Mouse (Mus musculus): ENCODE data around the gene Rapgef2. TPM values are rescaled to one million over a fixed set of nuclear protein-coding genes. Genes with fewer than 3 reads are reported as not detected.

The Rapgef2 gene
- 12.5 and 13.7 TPM in 2 replicates for polyA plus RNA-seq (2012; rRNA removed)
- 7.6 and 8.8 TPM in 2 replicates for polyA plus RNA-seq (2014; fragmentation: Nextera tagmentation; extraction: Ambion mirVana)

DNA sequence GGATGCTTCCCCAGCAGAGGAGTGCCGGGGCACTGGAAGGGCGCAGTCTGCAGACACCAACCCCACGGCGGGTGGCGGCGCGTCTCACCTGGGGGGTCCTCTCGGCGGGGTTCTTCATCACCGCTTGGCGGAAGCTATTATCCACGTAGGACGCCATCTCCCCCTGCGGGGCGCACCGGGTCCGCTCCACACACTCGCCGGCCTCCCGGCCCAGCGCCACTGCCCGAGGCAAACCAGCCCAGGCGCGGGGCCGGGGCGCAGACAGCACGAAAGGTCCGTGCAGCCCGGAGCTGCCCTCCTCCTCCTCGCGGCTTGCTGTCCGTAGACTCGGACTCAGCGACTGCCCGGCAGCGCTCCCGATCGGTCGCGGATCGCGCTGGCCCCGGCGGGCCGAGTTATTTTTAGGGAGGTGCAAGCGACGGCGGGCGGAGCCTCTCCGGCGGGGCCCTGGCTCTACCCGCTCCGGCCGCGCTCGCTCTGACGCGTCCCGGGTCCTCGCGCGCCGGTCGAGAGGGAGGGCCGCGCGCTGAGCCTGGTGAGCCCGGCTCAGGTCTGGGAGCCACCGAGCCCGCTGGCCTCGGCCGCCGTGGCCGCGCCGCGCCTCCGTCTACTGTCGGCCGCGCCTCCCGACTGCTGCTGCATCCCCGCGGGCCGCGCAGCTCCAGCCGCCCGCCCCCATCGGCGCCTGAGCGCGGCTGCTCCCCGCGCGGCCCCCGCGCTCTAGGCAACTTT, at the start of gene Rapgef2:
TSS of gene Rapgef2 (minus strand) at position 142 of the 732 bp plus-strand sequence.
- WGBS = 0% methylated on average over 33 of the region's 97 CpGs
- Histone ChIP-seq H3K4me3 (replicated peaks; ENCODE audit: low read length) (peak within 1 kb of the TSS; percentile 86), H3K4me2 (replicated peaks; ENCODE audit: low read depth, low read length, severe bottlenecking) (peak within 1 kb of the TSS; percentile 70), H3K4me1 (ENCODE audit: control insufficient read depth, insufficient read depth, low read length) (peaks cover 33% of the 10 kb centered on the region), H3K36me3 (ENCODE audit: control insufficient read depth, insufficient read depth, low read length) (no peaks in the 10 kb centered on the region), H3K9ac (ENCODE audit: low read depth, low read length, severe bottlenecking) (peak within 1 kb of the TSS; percentile 97), H3K9me3 (ENCODE audit: control insufficient read depth, low read length) (no peaks in the 10 kb centered on the region), H3K27me3 (ENCODE audit: control insufficient read depth, insufficient read depth, low read length) (no peaks in the 10 kb centered on the region), H3K27ac (replicated peaks; ENCODE audit: low read depth, low read length) (peak within 1 kb of the TSS; percentile 98)
- ATAC-seq (ENCODE audit: low FRiP score, low read depth) = peak; percentile 67
- DNase-seq (ENCODE audit: low spot score) = peak; percentile 65
- no peak for TF ChIP-seq POLR2A (IDR thresholded peaks at IDR 0.05; ENCODE audit: borderline replicate concordance, extremely low read depth, insufficient read depth, insufficient read length)

DNA sequence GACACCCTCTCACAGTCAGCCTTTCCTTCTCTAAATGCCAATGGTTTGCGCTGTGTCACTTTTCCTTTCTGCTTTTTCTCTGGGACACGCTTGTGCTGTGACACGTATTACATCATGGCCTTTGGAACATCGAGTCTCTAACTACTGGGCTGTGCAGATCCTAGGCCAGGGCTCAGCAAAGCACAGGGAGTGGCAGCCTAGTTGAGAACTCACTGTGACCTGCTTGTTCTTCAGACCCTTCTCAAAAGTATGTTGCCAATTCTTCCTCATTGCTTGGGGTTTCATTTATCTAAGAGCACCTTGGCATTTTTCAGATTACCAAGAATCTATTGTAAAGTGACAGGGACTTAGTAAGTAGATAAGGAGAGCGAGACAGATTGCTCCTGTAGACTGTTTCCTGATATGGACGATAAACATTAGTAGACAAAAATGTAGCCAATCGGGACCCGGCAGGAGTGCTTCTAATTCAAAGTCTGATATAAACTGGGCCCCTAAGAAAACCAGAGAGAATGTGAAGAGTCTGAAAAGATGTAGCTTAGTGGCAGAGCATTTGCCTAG, 47.4 kb upstream of the Rapgef2 start:
- DNase-seq (ENCODE audit: low spot score) = no peak

GRCm38 (mm10) chr3:79333051-79333450, 46.7 kb upstream of the Rapgef2 start:
- H3K4me1 ChIP-seq (ENCODE audit: control insufficient read depth, insufficient read depth, low read length) = peaks cover 23% of the 10 kb centered on the region
- no peak overlapping the region for H3K4me3 ChIP-seq (replicated peaks; ENCODE audit: low read length)
- no peaks in the 10 kb centered on the region for H3K9me3 ChIP-seq (ENCODE audit: control insufficient read depth, low read length)
- no peaks in the 10 kb centered on the region for H3K27me3 ChIP-seq (ENCODE audit: control insufficient read depth, insufficient read depth, low read length)
- ATAC-seq (ENCODE audit: low FRiP score, low read depth) (no peak), DNase-seq (ENCODE audit: low spot score) (peak; percentile 30)
- no peak for TF ChIP-seq POLR2A (IDR thresholded peaks at IDR 0.05; ENCODE audit: borderline replicate concordance, extremely low read depth, insufficient read depth, insufficient read length)
- no peak overlapping the region for H3K4me2 ChIP-seq (replicated peaks; ENCODE audit: low read depth, low read length, severe bottlenecking)
- H3K36me3 ChIP-seq (ENCODE audit: control insufficient read depth, insufficient read depth, low read length) = no peaks in the 10 kb centered on the region
- H3K9ac ChIP-seq (ENCODE audit: low read depth, low read length, severe bottlenecking) = no peak overlapping the region
- H3K27ac ChIP-seq (replicated peaks; ENCODE audit: low read depth, low read length) = no peak overlapping the region
- WGBS = 69% methylated on average over 7 of the region's 7 CpGs

More for the DNA sequence above, 47.4 kb upstream of the Rapgef2 start:
- H3K9ac ChIP-seq (ENCODE audit: low read depth, low read length, severe bottlenecking) = no peak overlapping the region
- H3K27ac ChIP-seq (replicated peaks; ENCODE audit: low read depth, low read length) = no peak overlapping the region
- no peaks in the 10 kb centered on the region for H3K36me3 ChIP-seq (ENCODE audit: control insufficient read depth, insufficient read depth, low read length)
- no peaks in the 10 kb centered on the region for H3K27me3 ChIP-seq (ENCODE audit: control insufficient read depth, insufficient read depth, low read length)
- no peak overlapping the region for H3K4me3 ChIP-seq (replicated peaks; ENCODE audit: low read length)
- TF ChIP-seq POLR2A (IDR thresholded peaks at IDR 0.05; ENCODE audit: borderline replicate concordance, extremely low read depth, insufficient read depth, insufficient read length) = no peak
- no peak for ATAC-seq (ENCODE audit: low FRiP score, low read depth)
- H3K4me2 ChIP-seq (replicated peaks; ENCODE audit: low read depth, low read length, severe bottlenecking) = no peak overlapping the region
- 91% methylated on average over 8 of the region's 8 CpGs for WGBS
- no peaks in the 10 kb centered on the region for H3K9me3 ChIP-seq (ENCODE audit: control insufficient read depth, low read length)
- H3K4me1 ChIP-seq (ENCODE audit: control insufficient read depth, insufficient read depth, low read length) = peaks cover 23% of the 10 kb centered on the region

DNA sequence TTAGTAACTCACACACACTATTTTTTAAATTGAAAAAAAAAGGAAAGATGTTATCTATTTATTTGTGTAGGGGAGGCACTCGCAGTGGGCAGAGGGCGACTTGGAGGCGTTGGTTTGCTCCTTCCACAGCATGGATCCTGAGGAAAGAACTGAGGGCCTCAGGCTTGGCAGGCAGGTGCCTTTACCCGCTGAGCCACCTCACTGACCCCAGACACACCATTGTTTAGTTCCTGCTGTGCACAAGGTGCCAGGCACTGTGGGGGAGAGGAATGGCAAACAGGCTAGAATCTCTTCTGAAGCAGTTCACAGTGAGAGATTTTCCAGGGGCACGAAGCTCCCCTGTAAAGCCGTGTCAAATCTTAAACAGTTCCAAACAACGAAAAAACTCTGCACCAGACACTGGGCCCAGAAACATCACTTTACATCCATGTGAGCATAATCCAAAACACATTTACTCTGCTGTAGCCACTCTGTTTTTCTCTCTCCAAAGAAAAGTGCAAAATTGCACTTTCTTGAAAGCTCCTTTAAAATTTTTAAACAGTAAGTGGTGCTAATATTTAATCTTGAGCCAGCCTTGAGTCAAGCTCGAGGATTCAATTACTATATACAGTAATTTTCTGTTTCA, 43.5 kb upstream of the Rapgef2 start:
- DNase-seq (ENCODE audit: low spot score) = peak; percentile 31
- no peak for TF ChIP-seq POLR2A (IDR thresholded peaks at IDR 0.05; ENCODE audit: borderline replicate concordance, extremely low read depth, insufficient read depth, insufficient read length)
- H3K4me1 ChIP-seq (ENCODE audit: control insufficient read depth, insufficient read depth, low read length) = peaks cover 30% of the 10 kb centered on the region
- H3K4me3 ChIP-seq (replicated peaks; ENCODE audit: low read length) = no peak overlapping the region
- H3K9me3 ChIP-seq (ENCODE audit: control insufficient read depth, low read length) = no peaks in the 10 kb centered on the region
- no peak overlapping the region for H3K9ac ChIP-seq (ENCODE audit: low read depth, low read length, severe bottlenecking)
- H3K4me2 ChIP-seq (replicated peaks; ENCODE audit: low read depth, low read length, severe bottlenecking) = no peak overlapping the region; the same call in 1 of the 2 replicates
- H3K36me3 ChIP-seq (ENCODE audit: control insufficient read depth, insufficient read depth, low read length) = no peaks in the 10 kb centered on the region
- peak; percentile 52 for ATAC-seq (ENCODE audit: low FRiP score, low read depth)
- peak overlapping the region; percentile 56 for H3K27ac ChIP-seq (replicated peaks; ENCODE audit: low read depth, low read length)
- H3K27me3 ChIP-seq (ENCODE audit: control insufficient read depth, insufficient read depth, low read length) = no peaks in the 10 kb centered on the region
- WGBS = 18% methylated on average over 8 of the region's 8 CpGs

GRCm38 (mm10) chr3:79324697-79325526, 38.6 kb upstream of the Rapgef2 start:
- H3K4me2 ChIP-seq (replicated peaks; ENCODE audit: low read depth, low read length, severe bottlenecking) = peak overlapping the region; percentile 34
- peak; percentile 62 for ATAC-seq (ENCODE audit: low FRiP score, low read depth)

More at GRCm38 (mm10) chr3:79324697-79325526, 38.6 kb upstream of the Rapgef2 start:
- no peak overlapping the region for H3K4me3 ChIP-seq (replicated peaks; ENCODE audit: low read length)
- WGBS = 23% methylated on average over 10 of the region's 10 CpGs
- H3K9me3 ChIP-seq (ENCODE audit: control insufficient read depth, low read length) = no peaks in the 10 kb centered on the region
- DNase-seq (ENCODE audit: low spot score) = peak; percentile 57
- peak overlapping the region; percentile 75 for H3K27ac ChIP-seq (replicated peaks; ENCODE audit: low read depth, low read length)
- H3K36me3 ChIP-seq (ENCODE audit: control insufficient read depth, insufficient read depth, low read length) = no peaks in the 10 kb centered on the region
- H3K4me1 ChIP-seq (ENCODE audit: control insufficient read depth, insufficient read depth, low read length) = peaks cover 25% of the 10 kb centered on the region
- H3K27me3 ChIP-seq (ENCODE audit: control insufficient read depth, insufficient read depth, low read length) = no peaks in the 10 kb centered on the region
- no peak overlapping the region for H3K9ac ChIP-seq (ENCODE audit: low read depth, low read length, severe bottlenecking)
- TF ChIP-seq POLR2A (IDR thresholded peaks at IDR 0.05; ENCODE audit: borderline replicate concordance, extremely low read depth, insufficient read depth, insufficient read length) = no peak

All from limb, embryonic 14.5 days (tissue).